Mouse (Mus musculus): ENCODE measurements at regions not wholly inside any gene's neighbourhood (a gene's known extent, or its start where the extent isn't known, plus 50 kb on each side); places are given as distances from the start of the nearest gene placed in this dataset.

DNA sequence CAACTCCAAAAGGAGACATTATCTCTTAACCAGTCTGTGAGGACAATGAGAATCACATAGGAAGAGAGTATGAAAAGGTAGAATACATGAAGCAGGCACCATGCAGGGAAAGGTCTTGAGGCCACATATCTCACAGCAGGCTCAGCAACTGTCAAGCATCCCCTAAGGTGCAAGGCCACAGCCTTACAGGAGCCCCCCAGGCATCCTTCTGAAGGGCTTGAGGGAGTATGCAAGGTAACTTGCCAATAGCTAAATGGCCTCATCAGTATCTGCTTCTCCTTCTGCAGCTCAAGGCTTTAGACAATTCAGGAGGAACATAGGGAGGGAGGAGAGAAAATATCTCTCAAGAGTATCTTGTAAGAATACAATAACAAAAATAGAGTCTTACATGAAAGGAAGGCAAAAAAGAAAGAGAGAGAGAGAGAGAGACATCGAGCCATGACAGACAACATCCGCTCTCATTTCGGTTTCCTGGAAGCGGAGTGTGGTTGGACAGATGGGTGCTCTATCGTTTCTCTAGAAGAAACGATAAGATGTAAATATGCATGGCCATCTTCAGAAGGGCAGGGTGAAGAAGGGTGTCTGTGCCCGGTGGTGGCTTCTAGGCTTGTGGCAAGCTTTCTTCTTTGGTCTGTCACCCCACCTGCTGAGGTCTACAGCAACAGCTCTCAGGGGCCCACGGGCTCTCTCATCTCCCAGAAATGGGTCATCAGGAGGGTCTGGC lies 349.6 kb upstream of the 3110018I06Rik start:
- TF ChIP-seq CHD2 (IDR thresholded peaks at IDR 0.05; ENCODE audit: low read depth, low read length) (no peak), MAFK (IDR thresholded peaks at IDR 0.05; ENCODE audit: insufficient read depth, low read depth, low read length) (no peak), ZNF384 (IDR thresholded peaks at IDR 0.05; ENCODE audit: low read depth, low read length) (no peak), HCFC1 (IDR thresholded peaks at IDR 0.05; ENCODE audit: borderline replicate concordance, insufficient read depth, low read length) (no peak)

All from ES-E14 (cell line).